Mouse (Mus musculus): ENCODE measurements around the gene Hemgn.

Hemgn gene

DNA sequence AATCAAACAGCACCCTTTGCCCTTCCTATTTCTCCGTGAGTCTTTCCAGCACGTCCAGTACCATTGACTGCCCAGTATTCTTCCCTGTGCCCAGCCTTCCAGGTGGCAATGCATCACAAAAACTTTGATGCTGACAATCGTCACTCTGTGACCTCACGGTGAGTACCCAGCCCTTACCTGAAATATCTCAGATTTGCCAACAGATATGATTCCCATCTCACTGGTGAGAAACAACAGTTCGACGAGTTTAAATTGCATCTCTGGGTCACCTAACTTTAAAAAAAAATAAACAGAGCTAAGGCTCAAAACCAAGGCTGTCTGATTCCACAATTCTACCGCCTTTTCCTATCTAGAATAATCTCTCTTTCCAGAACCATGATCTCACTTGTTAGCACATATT lies at the start of gene Hemgn:
Gene Hemgn, minus strand, starts transcription at position 101 of the 400 bp plus-strand sequence.
- DNase-seq (ENCODE audit: low spot score), result no peak

DNA sequence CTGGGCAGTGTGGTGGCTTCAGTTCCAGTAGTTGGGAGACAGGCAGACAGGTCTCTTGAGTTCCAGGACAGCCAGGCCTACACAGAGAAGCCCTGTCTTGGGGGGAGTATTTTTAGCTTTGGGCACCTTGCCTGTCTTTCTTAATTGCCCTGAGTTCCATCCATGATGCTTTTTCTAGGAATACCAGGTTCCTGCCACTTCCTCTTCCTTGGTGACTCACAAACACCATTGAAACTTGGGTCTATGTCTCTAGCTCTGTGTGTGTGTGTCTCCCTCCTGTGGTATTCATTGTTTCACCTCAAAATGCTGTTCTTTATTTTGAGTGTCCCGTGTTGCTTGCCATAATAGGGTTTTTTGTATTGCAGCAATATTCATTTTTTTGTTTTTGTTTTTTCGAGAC lies 45.1 kb upstream of the Hemgn start:
- DNase-seq (ENCODE audit: low spot score), result no peak

DNA sequence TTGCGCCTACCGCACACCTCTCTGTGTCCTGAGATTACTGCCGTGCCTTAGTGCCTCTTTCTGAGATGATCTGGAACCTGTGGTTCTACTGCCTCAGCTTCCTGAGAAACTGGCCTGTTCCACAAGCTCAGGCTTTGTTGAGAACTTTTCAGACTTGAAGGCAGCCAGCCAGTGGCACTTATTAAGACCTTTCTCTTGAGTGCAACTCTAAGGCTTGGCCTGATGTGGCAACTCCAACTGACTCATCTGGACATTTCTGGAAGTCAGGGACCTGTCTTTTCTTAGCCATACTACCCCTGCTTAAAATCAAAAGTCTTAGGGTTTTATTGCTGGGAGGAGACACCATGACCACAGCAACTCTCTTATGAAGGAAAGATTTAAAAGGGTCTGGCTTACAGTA lies 43.9 kb upstream of the Hemgn start:
- no peak for DNase-seq (ENCODE audit: low spot score)

DNA sequence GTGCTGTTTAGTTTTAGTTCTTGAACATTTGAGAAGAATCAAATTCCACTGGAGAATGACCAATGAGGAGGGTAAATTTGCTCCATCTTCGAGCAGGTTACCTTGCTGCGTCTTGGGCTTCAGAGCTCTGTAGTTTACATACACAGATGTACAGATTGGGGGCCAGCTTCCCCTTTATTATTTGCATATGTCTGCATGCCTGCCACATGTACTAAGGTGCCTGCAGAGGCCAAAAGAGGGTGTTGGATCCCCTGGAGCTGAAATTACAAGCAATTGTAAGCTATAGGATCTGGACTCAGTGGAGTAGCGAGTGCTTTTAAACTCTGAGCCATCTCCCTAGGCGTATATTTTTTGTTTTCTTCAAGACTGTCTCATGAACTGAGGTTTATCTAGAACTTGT lies 43.5 kb upstream of the Hemgn start:
- no peak for DNase-seq (ENCODE audit: low spot score)

DNA sequence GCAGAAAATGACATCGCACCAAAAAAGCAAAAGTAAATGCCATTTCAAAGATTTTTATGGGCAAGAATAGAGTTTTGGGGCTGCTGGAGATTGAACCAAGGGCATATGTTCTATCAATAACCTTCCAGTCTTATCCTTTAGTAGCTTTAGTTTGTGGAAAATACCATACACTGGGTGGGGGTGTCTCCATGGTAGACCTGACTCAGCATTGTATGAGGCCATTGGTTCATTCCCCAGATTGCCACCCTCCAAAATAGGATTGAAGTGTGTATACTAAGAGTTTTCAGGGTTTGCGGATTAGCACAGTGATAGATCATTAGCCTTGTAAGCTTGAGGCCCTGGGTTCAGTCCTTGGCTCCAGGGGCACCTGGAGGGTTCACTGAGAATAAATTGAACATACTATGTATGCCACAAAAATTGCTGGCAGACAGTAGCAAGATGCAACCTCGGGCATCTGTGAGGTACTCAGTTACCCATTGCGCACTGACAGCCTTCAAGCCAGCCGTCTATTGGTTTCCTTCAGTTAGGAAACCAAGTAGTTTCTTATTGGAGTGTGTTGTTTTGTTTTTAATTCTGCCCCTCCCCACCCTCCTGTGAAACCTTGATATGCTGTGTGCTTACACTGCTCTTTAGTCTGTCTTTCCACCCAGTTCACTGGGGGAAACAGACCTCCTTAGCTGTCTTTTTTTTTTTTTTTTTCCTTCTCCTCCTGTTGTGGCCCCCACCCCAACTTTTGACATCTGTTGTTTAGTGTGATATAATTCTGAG lies 41.0 kb upstream of the Hemgn start:
- DNase-seq (ENCODE audit: low spot score), result no peak

DNA sequence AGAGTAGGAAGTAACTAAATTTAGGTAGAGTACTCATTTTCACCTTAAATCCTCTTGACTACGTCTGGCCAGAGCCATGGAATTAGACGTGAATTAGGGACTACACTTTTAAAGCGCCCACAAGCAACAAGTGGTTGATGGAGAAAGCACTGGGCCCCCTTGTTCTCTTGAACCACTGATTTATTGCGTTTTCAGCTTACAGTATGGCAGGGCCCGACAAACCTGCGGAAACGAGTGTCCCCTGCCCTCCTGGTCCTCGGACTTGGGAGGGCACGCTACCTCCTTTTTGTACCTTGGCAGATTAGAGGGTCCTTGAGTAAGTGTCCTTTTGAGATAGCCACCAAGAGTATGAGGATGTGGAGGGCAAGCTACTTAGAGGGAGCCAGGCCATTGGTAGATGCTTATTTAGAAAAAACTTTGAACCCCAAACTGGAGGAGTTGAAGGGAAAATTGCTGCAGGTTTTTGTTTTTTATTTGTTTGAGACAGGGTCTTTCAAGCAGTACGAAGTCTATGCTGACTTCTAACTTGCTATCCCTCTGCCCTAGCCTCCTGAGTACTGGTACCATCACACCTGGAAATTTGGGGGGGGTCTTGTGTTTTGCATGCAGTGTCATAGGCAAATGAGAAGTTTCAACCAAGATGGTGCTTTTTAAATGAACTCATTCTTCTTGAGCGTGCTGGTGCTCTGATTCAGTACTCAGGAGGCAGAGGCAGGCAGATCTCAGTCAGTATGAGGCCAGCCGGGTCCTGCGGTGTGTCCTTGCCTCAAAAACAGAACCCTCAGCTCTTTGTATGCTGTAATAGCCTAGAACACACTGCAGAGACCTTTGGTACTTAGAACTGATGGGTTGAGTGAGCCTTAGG lies 39.8 kb upstream of the Hemgn start:
- no peak for DNase-seq (ENCODE audit: low spot score)

DNA sequence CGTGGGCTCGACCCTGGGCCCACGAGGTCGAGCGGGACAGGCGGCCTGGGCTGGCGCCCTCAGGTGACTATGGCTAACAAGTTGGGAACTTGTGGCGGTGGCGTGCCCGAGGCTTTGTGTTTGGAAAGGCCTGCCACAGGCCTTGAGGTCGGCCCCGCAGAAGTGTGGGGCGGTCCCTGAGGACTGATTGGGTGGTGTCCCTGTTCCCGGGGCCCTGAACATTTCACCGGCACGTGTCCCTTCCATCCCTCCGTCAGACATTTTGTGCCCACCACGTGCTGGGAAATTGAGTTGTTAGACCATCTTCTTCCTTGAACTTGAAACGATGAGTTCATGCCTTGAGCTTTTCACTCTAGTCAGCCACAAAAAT lies 39.2 kb upstream of the Hemgn start:
- DNase-seq (ENCODE audit: low spot score), result peak; percentile 71

DNA sequence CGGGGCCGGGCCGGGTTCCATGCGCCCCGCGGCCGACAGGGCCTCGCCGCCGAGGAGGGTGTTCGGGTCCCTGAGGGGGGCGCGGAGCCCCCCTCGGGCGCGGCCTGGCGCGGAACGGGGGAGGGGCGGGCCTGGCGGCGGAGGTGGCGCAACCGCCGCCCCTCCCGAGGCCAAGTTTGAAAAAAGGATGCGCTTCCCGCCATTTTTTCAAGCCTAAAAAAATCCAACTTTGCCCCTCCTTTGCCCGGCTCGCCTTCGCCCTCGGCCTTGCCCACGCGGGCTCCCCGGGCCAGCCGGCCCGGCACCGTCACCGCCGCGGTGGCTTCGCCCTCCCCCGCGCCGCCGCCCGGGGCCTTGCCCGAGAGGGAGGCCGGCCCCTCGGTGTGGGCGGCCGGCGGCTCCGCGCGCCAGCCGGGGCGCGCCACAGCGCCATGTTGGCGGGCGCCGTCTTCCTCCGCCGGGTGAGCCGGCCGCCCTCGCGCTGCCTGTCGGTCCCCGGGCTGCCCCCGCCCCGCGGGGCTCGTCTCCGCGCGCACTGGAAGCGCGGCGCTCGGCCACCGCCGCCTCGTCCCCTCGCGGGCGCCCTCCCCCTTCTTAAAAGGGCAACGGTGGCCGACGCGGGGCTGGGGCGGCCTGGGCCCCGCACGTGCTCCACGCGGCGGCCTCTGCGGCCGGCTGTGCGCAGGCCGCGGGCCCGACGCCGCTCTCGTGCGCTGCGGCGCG lies 38.6 kb upstream of the Hemgn start:
- peak; percentile 79 for DNase-seq (ENCODE audit: low spot score)

DNA sequence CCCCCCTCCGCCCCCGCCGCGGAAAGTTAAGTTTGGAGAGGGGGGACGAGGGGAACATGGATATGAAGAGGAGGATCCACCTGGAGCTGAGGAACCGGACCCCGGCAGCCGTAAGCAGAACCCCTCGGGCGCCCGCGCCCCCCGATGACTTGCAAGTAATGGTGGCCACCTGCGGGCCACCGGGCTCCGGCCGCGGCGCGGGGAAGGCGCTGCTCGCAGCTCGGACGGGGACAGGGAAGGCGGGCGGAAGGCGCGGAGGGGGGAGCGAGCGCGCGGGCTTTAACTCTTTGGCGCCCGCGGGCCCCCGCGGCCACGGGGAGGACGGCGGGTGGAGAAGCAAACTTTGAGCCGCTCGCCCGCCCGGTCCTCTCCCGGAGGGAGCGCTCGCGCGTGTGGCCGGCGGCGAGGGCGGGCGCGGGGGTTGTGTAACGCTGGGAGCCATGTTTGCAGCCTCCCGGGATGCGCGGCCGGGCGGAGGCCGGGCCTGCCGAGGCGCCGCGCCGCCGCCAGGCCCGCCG lies 38.0 kb upstream of the Hemgn start:
- peak; percentile 81 for DNase-seq (ENCODE audit: low spot score)

DNA sequence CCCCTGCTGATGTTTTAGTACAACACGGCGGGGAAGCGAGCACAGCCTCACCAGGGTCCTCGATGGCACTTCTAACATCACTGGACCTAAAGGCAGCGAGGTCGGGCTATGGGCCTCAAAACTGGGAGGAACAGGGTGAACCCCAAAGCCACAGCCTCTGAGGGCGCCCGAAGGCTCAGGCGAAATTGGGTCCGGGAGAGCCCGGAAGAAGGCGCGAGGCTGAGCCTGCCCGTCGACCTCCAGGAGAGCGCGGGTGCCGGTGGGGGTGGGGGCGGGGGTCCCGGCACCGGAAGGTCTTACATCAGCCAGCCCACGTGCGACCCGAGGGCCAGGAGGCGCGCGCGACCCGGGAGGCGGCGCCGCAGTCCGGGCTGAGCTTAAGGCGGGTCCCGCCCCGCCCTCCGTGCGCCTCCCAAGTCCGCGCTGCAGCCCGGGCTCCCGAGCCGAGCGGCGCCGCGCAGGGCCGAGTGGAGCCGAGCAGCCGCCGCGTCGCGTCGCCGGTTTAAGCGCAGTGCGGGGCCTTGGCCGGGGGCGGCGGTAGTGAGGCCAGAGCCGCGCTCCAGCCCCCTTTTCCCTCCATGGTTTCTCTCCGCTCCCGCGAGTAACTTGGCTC lies 37.3 kb upstream of the Hemgn start, which contains the start of gene Anp32b:
Gene Anp32b, plus strand, starts transcription at position 384 of the 613 bp plus-strand sequence.
- peak; percentile 96 for DNase-seq (ENCODE audit: low spot score)

DNA sequence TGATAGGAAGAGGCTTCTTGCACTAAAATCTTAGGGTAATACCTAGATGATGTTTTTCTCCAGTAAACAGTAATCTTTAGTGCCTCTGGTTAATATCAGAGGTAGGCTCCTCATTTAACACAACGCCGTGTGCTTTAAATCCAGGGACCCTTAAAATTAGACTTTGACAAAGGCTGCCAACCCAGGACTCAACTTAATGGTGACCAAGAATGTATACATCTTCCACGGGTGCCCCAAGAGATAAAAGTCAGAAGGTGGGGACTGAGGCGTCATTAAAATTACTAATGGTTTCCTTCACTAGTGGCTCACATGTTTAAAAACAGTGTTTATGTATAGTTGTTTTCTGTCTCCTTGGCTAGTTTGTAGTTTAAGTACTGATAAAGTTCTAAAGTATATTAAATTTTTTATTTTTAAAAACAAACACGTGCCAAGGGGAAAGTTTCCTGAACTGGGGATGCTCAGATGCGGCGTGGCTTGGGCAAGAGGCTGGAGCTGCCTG lies 36.8 kb upstream of the Hemgn start:
- no peak for DNase-seq (ENCODE audit: low spot score)

DNA sequence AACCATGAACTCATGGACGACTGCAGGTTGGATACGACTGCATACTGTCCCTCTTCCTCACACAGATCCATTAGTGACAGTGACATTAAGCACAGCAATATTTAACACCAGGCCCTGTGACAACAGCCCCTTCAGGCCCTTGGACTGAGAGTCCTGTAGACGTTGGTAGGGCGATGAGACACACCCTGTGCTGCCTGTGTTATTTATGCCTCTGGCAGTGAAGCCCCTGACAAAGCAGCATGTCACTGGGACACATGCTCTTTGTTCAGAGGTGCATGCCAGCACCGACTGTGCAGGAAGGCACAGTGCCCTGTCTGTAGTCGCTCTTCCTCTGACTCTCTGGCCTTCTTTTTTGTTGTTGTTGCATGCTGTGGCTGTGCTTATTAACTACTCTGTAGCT lies 35.6 kb upstream of the Hemgn start:
- no peak for DNase-seq (ENCODE audit: low spot score)

DNA sequence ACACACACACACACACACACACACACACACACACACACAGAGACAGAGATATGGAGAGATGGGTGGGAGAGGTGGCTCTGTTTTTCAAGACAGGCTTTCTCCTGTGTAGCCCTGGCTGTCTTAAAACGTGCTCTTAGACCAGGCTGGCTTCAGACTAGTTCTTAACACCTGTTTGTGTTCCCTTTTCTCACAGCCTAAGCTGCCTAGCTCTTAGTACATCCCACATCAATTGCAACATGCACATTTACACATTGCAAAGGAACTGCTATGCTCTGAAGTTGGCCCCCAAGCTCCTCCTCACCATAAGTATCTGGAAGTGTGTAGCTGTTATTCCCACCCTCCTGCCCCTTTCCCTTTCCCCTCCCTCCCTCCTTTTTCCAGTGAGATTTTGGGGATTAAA lies 34.2 kb upstream of the Hemgn start:
- DNase-seq (ENCODE audit: low spot score), result no peak

DNA sequence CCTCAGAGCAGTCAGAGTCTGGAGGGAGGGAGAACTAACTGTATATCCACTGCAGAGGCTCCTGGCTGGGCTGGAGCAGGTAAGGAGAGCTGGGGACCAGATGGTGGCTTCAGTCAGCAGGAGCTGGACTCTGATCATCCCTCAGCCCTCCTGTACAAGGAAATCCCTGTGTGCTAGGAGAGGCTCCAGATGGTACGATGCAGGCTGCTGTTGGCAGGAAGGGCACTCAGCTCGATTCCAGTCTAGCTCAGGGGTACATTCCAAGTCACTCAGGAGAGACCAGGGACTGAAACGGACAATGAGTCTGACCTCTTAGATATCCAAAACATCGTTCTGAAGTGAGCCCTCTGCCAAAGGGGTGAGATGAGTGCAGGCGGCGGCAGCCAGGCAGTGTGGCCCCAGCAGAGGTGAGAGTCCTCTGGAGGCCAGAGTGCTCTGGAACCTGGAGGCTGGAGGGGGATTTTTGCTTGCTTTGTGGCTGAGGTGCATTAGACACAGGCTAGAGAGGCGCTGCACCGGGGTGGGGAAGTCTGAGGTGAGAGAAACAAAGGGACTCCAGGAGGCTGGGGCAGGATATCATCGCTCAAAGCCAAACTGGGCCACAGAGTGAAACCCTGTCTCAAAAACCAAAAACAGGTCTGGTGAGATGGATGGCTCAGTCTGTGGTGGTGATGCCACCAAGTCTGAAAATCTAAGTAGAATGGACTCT lies 32.1 kb upstream of the Hemgn start:
- DNase-seq (ENCODE audit: low spot score), result no peak

DNA sequence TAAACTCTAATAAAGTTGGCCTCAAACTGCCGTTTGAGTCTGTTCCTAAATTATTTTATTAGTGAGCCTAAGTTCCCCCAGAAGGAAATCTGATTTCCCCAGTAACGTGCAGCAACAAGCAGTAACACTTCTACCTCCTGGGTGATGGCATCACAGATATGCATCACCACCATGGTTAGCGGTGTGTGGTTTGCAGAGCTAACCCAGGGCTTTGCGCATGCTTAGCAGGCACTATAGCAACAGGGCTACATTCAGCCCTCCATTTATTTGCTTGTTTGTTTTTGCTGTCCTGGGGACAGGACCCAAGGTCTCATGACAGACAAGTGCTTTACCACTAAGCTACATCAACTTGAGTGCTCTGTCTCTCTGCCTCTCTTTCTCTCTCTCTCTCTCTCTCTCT lies 29.2 kb upstream of the Hemgn start:
- no peak for DNase-seq (ENCODE audit: low spot score)

DNA sequence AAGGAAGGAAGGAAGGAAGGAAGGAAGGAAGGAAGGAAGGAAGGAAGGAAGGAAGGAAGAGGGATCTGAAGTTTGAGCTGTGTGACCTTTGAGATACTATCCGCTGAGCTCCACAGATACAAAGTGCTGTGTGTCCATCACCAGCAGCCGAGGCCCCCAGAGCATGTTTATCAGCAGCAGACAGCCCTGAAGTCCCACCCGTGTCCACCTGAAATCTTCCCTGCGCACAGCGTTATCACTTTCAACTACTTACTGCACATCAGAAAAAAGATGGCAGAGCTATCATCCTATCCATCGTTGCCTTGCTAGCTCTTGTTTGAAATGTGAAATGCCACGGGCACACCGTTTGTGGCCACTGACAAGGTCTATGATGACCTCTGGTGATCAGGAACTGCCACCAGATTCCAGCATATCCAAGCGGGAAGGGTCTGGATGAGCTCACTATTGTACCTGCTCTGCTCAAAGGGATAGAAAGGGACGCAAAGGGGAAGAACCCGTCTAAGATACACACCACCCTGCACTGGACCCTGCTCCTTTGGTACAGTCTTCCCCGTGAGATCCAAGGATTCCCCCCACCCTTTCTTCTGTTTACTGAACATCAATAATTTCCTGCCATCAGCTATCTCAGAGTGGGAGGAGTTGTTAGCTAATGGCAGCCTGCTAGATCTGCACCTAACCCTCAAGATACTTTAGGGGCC lies 19.2 kb upstream of the Hemgn start:
- no peak for DNase-seq (ENCODE audit: low spot score)

DNA sequence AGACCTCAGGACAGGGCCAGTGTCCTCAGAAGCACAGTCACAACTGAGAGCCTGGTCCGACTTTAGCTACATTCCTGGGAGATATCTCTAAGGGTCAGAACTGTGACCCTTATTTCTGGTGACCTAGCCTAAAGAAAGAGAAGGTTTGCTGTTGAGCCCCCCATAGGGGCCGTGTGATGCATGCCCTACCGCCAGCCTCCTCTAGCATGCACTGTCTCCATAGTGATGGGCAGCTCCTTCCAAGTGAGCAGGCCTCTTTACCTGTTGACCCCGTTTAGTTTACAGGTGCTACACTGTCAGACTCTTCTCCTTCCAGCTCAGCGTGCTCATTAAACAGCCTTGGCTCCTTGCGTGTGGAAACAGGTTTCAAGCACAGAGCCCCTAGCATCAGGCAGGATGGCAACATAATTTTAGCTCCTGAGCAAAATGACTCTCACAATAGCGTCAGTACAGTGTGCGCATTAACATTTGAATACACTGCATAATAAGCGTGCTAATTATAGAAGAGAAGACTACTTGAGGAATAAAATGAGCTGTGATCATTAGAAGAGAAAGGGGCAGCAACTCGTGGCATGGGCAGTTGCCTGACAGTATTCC lies 15.7 kb upstream of the Hemgn start:
- no peak for DNase-seq (ENCODE audit: low spot score)

DNA sequence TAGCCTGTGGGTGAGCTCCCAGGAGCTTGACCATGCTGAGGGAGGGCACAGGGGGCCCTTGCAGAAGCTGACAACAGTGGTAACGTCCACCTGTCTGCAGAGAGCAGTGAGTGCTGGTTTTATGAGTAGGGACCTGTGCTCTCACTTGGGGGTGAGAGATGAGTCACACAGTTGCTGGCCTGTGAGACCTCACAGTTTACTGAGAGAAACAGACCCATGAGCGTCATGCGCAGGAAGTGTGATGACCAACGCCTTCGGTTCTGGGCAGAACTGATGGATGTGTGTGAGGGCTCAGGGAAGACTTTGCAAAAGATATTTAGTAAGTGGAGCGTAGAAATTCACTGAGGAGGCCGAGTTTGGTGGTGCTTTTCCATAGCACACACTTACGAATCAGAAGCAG lies 9.3 kb upstream of the Hemgn start:
- no peak for DNase-seq (ENCODE audit: low spot score)

DNA sequence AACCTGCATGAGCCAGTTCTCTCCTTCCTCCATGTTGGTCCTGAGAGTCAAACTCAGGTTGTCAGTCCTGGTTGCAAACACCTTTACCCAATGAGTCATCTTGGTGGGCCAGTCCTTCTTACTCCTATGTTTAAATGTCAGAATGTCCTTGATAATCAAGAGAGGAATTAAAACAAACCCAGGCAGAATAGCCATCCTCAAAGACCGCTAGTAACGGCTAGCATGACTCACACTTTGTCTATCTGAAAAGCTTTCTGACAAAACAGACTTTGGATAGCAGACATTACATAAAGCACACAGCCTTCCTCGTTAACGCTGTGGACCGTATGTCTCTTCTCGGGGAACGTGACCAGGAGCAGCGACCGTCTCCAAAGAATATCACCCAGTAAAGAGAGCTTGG lies 5.5 kb upstream of the Hemgn start:
- no peak for DNase-seq (ENCODE audit: low spot score)

DNA sequence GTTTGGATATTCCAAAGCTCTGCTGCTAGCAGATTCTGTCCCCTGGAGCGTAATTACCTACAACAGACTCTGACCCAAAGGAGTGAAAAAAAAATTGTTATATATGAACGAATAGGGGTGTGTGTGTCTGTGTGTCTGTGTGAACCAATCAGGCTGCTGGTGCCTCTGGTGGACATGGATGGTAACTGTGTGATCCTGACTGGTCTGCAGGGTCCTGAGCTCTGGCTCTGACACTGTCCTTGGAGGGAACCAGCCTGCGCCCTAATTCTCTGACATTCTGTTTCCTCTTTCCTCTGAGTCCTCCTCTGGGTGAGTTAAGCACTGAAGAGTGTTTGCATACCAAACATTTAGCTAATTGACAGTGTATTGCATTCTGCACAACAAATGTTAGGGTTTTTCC lies 4.2 kb upstream of the Hemgn start:
- no peak for DNase-seq (ENCODE audit: low spot score)

All from testis, postnatal 10 days (tissue).